Mouse (Mus musculus) spleen, postnatal 10 days (tissue): ENCODE results near the gene Slc43a2.
"Not testable (repeated sequence)": the region's sequence is repeated elsewhere in the genome, so short reads cannot be mapped to it uniquely, and the experiment has no call there.

Experiments used
- DNase-seq, 2 experiments: peaks; one replicate each; pipeline ENCODE4 v3.0.0; 2021 to 2022; ENCODE audit warnings: low spot score in 2 of 2

The Slc43a2 gene

GRCm38 (mm10) chr11:75572301-75572791 is 40.9 kb downstream of the Slc43a2 start:
- DNase-seq, result no peak

GRCm38 (mm10) chr11:75572854-75573650 is 41.6 kb downstream of the Slc43a2 start:
- DNase-seq, result peak; percentile 82 to 94

- no peak for DNase-seq
These were observed 43.1 kb downstream of the Slc43a2 start for GRCm38 (mm10) chr11:75574378-75575123.

- DNase-seq, result no peak
These were observed 44.1 kb downstream of the Slc43a2 start for GRCm38 (mm10) chr11:75575560-75576123.

- DNase-seq, result no peak
These were observed 47.1 kb downstream of the Slc43a2 start for GRCm38 (mm10) chr11:75578609-75579008.

GRCm38 (mm10) chr11:75581495-75582149 is 50.1 kb downstream of the Slc43a2 start:
- no peak for DNase-seq

- DNase-seq, result no peak
These were observed 52.0 kb downstream of the Slc43a2 start for GRCm38 (mm10) chr11:75583521-75583920.

- no peak for DNase-seq
These were observed 53.6 kb downstream of the Slc43a2 start for GRCm38 (mm10) chr11:75585061-75585460.

GRCm38 (mm10) chr11:75585978-75586377 is 54.5 kb downstream of the Slc43a2 start:
- no peak for DNase-seq

- DNase-seq, result no peak
These were observed 55.5 kb downstream of the Slc43a2 start for GRCm38 (mm10) chr11:75586963-75587362.

GRCm38 (mm10) chr11:75587493-75588284 is 56.2 kb downstream of the Slc43a2 start, which contains the start of gene Pitpna:
TSS of gene Pitpna (plus strand) at chr11:75588097.
- peak; percentile 91 to 97 for DNase-seq

- DNase-seq, result no peak
These were observed 56.9 kb downstream of the Slc43a2 start for GRCm38 (mm10) chr11:75588285-75588941.

GRCm38 (mm10) chr11:75592612-75593011 is 61.1 kb downstream of the Slc43a2 start:
- no peak for DNase-seq

- peak in 1 of 2 experiments; percentile 40 for DNase-seq
These were observed 62.9 kb downstream of the Slc43a2 start for GRCm38 (mm10) chr11:75594431-75594830.

GRCm38 (mm10) chr11:75595404-75595803 is 63.9 kb downstream of the Slc43a2 start:
- DNase-seq, result no peak

GRCm38 (mm10) chr11:75595816-75596215 is 64.3 kb downstream of the Slc43a2 start:
- DNase-seq, result no peak

GRCm38 (mm10) chr11:75596726-75597255 is 65.3 kb downstream of the Slc43a2 start:
- DNase-seq, result no peak

- no peak for DNase-seq
These were observed 66.5 kb downstream of the Slc43a2 start for GRCm38 (mm10) chr11:75598004-75598403.

GRCm38 (mm10) chr11:75599802-75600201 is 68.3 kb downstream of the Slc43a2 start:
- DNase-seq, result not testable (repeated sequence)

GRCm38 (mm10) chr11:75604826-75605225 is 73.3 kb downstream of the Slc43a2 start:
- no peak for DNase-seq
